Comparison of ENCODE assay signal across 8 mouse cellular contexts in the genomic region with DNA sequence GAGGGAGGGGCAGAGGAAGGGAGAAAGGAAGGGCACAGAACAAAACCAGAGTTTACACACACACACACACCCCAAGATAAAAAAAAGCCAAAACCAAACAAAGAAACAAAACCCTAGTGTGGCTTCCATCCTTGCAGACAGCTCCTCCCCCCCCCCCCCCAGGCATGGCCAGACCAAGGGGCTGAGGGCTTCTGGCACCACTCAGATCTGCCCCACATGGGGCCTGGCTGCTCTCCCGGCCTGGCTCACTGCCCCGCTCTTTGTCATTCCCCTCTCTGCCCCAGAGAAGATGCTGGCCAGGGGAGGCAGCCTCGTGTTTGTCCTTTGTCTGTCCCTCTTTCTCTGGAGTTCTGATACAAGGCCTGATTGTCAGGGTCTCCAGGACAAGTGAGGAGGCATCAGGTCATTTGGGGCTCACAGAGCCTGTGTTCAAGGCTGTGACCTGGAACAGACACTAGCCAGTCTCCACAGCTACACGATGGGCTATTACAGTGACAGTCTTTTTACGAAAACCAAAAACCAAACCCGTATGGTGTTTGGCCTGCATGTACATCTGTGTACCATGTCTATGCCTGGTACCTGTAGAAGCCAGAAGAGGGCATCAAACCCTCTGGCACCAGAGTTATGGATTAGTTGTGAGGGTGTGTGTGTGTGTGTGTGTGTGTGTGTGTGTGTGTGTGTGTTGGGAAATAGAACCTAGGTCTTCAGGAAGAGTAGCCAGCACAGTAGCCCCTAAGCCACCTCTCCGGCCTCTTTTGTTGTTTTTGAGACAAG. TPM values are rescaled to one million over a fixed set of nuclear protein-coding genes. Genes with fewer than 3 reads are reported as not detected.
DNase-seq lines count a peak whose midpoint lies in the region; ATAC-seq and TF ChIP-seq lines count a peak whose summit lies in the region.

No protein-coding gene starts in this region.

- ATAC-seq in heart, embryonic 12.5 days (ENCODE audit: insufficient number of reproducible peaks, low FRiP score), result no peak; the same call in 1 of the 2 replicates
- ATAC-seq in hindbrain, embryonic 15.5 days (ENCODE audit: low FRiP score, low read depth), result peak; percentile 82
- ATAC-seq in midbrain, embryonic 13.5 days, result peak; percentile 76

- 58% methylated on average over 7 of the region's 7 CpGs for WGBS in heart, adult 2 months
- WGBS in heart, embryonic 12.5 days, result 60% methylated on average over 7 of the region's 7 CpGs
- 44% methylated on average over 7 of the region's 7 CpGs for WGBS in hindbrain, embryonic 15.5 days
- WGBS in midbrain, embryonic 13.5 days, result 68% methylated on average over 7 of the region's 7 CpGs

- intact Hi-C loops in heart, adult 2 months (cut with DNase I), result loop anchor here (10.0 kb wide), 1 partner anchor 169 kb away; no protein-coding TSS in a partner anchor

- no peak overlapping the region for H3K4me3 ChIP-seq in heart, adult 2 months
- no peak overlapping the region for H3K4me3 ChIP-seq in heart, embryonic 12.5 days
- H3K4me3 ChIP-seq in hindbrain, embryonic 15.5 days, result no peak overlapping the region
- H3K4me3 ChIP-seq in midbrain, embryonic 13.5 days (replicated peaks), result no peak overlapping the region

- no peak for TF ChIP-seq EP300 in heart, adult 2 months (IDR thresholded peaks at IDR 0.05; ENCODE audit: insufficient read depth, low read depth, low read length)

- H3K4me2 ChIP-seq in heart, embryonic 12.5 days, result no peak overlapping the region
- H3K4me2 ChIP-seq in hindbrain, embryonic 15.5 days, result no peak overlapping the region
- no peak overlapping the region for H3K4me2 ChIP-seq in midbrain, embryonic 13.5 days (replicated peaks)

- H3K4me1 ChIP-seq in heart, adult 2 months (ENCODE audit: control insufficient read depth, insufficient read depth, low read length), result peaks cover 16% of the 10 kb centered on the region
- H3K4me1 ChIP-seq in heart, embryonic 12.5 days (replicated peaks), result peaks cover 26% of the 10 kb centered on the region
- H3K4me1 ChIP-seq in hindbrain, embryonic 15.5 days (replicated peaks), result peaks cover 53% of the 10 kb centered on the region
- H3K4me1 ChIP-seq in midbrain, embryonic 13.5 days (replicated peaks), result peaks cover 30% of the 10 kb centered on the region

- H3K27me3 ChIP-seq in heart, adult 2 months (ENCODE audit: control insufficient read depth, insufficient read depth, low read length), result no peaks in the 10 kb centered on the region
- H3K27me3 ChIP-seq in heart, embryonic 12.5 days (replicated peaks), result no peaks in the 10 kb centered on the region
- no peaks in the 10 kb centered on the region; the same call in 1 of the 2 replicates for H3K27me3 ChIP-seq in hindbrain, embryonic 15.5 days
- peaks cover 12% of the 10 kb centered on the region for H3K27me3 ChIP-seq in midbrain, embryonic 13.5 days

- no peak for TF ChIP-seq CTCF in heart, adult 2 months (IDR thresholded peaks at IDR 0.05)

- peak; percentile 70 to 77 for DNase-seq in heart, adult 2 months
- peak; percentile 85 to 99 for DNase-seq in cerebellum, postnatal 4 days (ENCODE audit: low spot score in 2 of 2)
- no peak for DNase-seq in c-Kit-positive CD71-positive TER-119-positive erythroid progenitor cells, embryonic 14.5 days (ENCODE audit: low spot score)
- DNase-seq in spleen, adult 12 weeks (ENCODE audit: low spot score), result no peak
- no peak for DNase-seq in thymus, postnatal 36 days

- peaks cover 3% of the 10 kb centered on the region; the same call in 1 of the 2 replicates for H3K36me3 ChIP-seq in heart, adult 2 months (ENCODE audit: control insufficient read depth, insufficient read depth, low read length)
- no peaks in the 10 kb centered on the region for H3K36me3 ChIP-seq in heart, embryonic 12.5 days
- no peaks in the 10 kb centered on the region for H3K36me3 ChIP-seq in hindbrain, embryonic 15.5 days
- H3K36me3 ChIP-seq in midbrain, embryonic 13.5 days, result no peaks in the 10 kb centered on the region

- no peaks in the 10 kb centered on the region for H3K9me3 ChIP-seq in heart, embryonic 12.5 days (replicated peaks)
- H3K9me3 ChIP-seq in hindbrain, embryonic 15.5 days, result no peaks in the 10 kb centered on the region
- H3K9me3 ChIP-seq in midbrain, embryonic 13.5 days, result no peaks in the 10 kb centered on the region

- H3K9ac ChIP-seq in heart, adult 2 months (ENCODE audit: low read depth, low read length), result no peak overlapping the region
- H3K9ac ChIP-seq in heart, embryonic 12.5 days, result no peak overlapping the region
- no peak overlapping the region for H3K9ac ChIP-seq in hindbrain, embryonic 15.5 days
- no peak overlapping the region for H3K9ac ChIP-seq in midbrain, embryonic 13.5 days (replicated peaks)

- H3K27ac ChIP-seq in heart, adult 2 months, result peak overlapping the region; percentile 28; the same call in 1 of the 2 replicates
- H3K27ac ChIP-seq in heart, embryonic 12.5 days (ENCODE audit: poor library complexity, severe bottlenecking), result no peak overlapping the region
- peak overlapping the region; percentile 62 for H3K27ac ChIP-seq in hindbrain, embryonic 15.5 days (replicated peaks)
- H3K27ac ChIP-seq in midbrain, embryonic 13.5 days, result peak overlapping the region; percentile 73

- no peaks in the 10 kb centered on the region for H3K79me2 ChIP-seq in heart, adult 2 months (replicated peaks; ENCODE audit: control insufficient read depth, insufficient read depth, low read length)

- TF ChIP-seq POLR2A in heart, adult 2 months (IDR thresholded peaks at IDR 0.05; ENCODE audit: insufficient read depth, low read depth, low read length), result no peak

RNA-seq across cellular contexts. Expression of a gene that starts 20.0 kb away (rescaled TPM):
- total RNA-seq in heart, adult 2 months (2021), result 10 to 100 TPM; 16.3 to 16.7 TPM
- polyA plus RNA-seq in heart, adult 2 months (2012; rRNA removed), result 7.0 and 7.9 TPM in 2 replicates
- 4.8 and 7.5 TPM in 2 replicates for polyA plus RNA-seq in heart, embryonic 12.5 days (2016; fragmentation: Nextera tagmentation; extraction: Ambion mirVana)
- polyA plus RNA-seq in hindbrain, embryonic 15.5 days (2015; fragmentation: Nextera tagmentation; extraction: Ambion mirVana), result 33.9 and 34.2 TPM in 2 replicates
- 19.0 and 20.1 TPM in 2 replicates for polyA plus RNA-seq in midbrain, embryonic 13.5 days (2015; fragmentation: Nextera tagmentation; extraction: Ambion mirVana)

RNA-seq across cellular contexts. Expression of a gene that starts 38.6 kb away (rescaled TPM):
- total RNA-seq in heart, adult 2 months (2021), result 10 to 100 TPM; 16.0 to 16.7 TPM
- polyA plus RNA-seq in heart, adult 2 months (2012; rRNA removed), result 22.7 and 29.4 TPM in 2 replicates
- 61.9 and 64.4 TPM in 2 replicates for polyA plus RNA-seq in heart, embryonic 12.5 days (2016; fragmentation: Nextera tagmentation; extraction: Ambion mirVana)
- polyA plus RNA-seq in hindbrain, embryonic 15.5 days (2015; fragmentation: Nextera tagmentation; extraction: Ambion mirVana), result 75.5 and 82.4 TPM in 2 replicates
- 71.5 and 79.3 TPM in 2 replicates for polyA plus RNA-seq in midbrain, embryonic 13.5 days (2015; fragmentation: Nextera tagmentation; extraction: Ambion mirVana)

Comparison
In these comparisons a context has a peak if more than half of its experiments do, and no peak if none do; other contexts are left out.
1. DNase-seq: peak in heart, adult 2 months (2 of 2) and cerebellum, postnatal 4 days (2 of 2); none in c-Kit-positive CD71-positive TER-119-positive erythroid progenitor cells, embryonic 14.5 days (single experiment), spleen, adult 12 weeks (single experiment) and thymus, postnatal 36 days (0 of 2).